Mouse (Mus musculus) Muller cell, postnatal 12 days (primary cell): ENCODE data around the gene Nyap1.

Source experiments
- DNase-seq: peaks from one replicate; pipeline ENCODE4 v3.0.0-alpha.2; 2015; ENCODE audit errors: inconsistent ontology term

The Nyap1 gene

DNA sequence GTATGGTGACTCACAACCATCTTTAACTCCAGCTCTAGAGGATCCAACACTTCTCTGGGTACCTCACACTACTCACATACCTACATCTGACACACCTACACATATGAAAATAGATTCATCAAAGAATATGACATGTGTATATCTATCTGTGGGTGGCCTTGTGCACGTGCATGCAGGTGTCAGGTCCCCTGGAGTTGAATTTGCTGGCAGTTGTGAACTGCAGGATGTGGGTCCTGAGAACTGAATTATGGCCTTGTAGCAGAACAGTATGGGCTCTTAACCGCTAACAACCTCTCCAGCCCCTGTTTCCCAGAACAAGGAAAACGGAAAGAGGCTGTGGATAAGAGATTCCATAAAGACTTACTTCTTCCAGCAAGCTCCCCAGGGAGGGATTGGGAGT, 42.3 kb downstream of the Nyap1 start:
- no peak for DNase-seq

DNA sequence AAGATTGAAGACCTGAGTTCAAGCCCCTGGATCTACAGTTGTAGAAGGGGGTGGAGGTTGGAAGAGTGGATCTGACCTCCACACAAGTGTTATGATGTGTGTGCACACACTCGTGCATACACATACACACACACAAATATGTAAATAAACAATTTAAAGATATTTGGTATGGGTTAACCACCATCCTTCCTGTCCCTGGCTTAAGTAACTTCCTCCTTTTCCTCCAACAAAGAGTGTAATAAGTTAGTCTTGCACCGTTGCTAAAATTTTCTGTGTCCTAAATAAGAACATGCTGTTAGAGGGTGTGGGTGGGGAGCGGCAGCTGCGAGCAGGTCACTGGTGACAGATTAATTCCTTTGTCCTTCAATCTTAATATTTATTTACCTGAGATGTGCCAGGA, 45.5 kb downstream of the Nyap1 start:
- no peak for DNase-seq

DNA sequence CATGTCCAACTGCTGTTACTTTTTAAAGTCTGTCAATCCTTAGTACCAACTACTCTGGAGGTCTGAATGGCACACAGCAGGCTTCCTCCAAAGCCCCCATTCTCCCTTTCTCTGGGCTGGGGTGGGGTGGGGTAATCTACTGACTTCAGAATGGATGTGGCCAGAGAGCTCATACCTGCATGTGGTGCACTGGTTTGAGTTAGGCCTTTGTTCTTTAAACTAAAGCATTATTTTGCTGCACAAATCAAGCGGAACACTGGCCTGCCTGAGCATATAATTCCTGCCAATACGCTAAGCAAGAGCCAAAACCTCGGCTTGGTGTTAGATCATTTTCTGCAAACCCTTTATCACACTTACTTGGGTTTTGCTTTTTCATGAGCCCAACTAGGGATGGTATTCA, 46.6 kb downstream of the Nyap1 start:
- DNase-seq = peak; percentile 69

DNA sequence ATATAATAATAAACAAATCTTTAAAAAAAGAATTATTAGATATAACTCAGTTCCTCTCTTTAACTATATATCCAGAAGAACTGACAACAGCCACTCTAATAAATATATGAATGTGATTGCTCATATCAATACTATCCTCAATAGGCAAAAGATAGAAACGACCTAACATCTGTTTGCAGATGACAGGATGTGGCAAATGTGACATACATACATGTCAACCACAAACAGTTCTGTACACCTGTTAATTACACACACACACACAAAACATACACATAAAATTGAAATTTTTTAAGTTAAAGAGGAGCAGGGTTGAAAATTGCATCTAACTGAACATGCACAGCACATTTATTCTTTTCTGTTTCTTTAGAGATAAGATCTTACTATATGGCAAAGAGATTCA, 49.5 kb downstream of the Nyap1 start:
- no peak for DNase-seq

DNA sequence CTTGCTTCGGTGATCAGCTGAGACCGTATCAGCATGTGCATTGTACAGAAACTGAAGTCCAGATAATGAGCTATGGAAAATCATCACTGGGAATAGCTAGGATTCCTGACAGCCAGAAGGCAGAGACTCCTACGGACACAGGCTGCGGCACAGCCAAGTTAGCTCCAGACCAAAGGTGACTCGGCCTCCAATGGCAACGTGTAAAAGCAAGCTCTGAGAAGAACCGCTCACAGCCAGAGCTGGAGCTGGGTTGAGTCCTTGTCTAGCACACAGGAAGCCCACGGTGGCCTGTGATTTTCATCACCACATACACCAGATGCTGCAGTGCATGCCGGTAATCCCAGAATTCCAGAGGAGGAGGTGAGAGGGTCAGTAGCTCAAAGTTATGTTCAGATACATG, 50.9 kb downstream of the Nyap1 start:
- peak; percentile 8 for DNase-seq

DNA sequence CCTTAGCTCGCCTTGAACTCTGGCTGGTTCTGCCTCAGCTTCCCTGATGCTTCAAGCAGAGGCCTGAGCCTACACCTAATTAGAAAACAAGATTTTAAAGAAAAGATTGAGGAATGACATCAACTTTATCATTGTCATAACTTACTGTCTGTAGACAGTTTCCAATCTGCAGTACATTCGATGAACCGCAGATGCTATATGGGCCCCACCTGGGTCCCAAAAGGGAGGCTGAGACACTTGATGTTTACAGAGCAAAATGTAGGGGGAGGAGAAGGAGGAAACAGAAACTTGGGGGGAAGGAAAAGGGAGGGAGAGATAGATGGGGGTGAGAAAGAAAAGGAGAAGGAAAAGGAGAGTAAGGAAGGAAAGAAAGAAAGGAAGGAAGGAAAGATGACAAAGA, 51.4 kb downstream of the Nyap1 start:
- no peak for DNase-seq

DNA sequence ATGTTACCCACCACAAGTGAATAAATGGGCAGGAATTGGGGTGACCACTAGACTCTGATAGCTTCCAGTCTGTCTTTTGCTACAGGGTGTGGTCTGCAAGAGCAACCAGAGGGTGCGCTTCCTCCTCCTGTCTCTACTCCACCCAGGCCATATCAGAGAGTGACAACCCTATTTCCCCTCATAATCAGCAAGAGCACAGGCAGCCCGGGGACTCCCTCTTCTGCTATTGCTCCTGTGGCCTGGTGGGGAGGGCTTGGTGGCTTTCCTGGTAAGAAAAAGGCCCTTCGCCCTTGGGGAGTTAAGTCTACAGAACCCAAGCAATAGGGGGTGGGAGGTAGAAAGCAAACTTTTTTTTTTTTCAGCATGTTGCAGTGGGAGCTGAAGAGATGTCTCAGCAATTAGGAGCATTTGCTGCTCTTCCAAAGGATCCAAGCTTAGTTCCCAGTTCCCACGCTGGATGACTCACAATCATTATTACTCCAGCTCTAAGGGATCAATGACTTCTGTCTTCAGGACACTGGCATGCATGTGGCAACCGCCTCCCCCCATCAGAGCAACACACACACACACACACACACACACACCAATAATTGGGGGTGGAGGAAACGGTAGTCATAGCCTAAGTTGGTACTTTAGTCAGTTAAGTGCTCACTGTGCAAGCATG, 55.1 kb downstream of the Nyap1 start:
- DNase-seq = no peak

DNA sequence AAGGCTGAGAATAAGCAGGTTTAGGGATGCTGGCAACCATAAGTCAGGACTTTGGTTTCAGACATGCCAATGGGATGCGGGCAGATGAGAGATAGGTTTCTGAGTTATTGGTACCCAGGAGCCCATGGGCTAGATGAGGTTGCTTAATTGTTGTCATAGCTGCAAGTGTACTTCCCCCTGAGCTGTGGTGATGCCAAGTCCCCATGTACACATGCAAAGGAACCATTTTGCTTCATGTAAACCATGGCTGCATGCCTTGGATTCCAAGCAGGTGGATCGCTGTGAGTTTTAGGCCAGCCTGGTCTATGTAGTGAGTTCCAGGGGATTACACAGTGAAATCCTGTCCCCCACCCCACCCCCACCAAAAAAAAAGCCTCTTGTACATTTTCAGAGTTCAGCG, 55.8 kb downstream of the Nyap1 start:
- DNase-seq = no peak

DNA sequence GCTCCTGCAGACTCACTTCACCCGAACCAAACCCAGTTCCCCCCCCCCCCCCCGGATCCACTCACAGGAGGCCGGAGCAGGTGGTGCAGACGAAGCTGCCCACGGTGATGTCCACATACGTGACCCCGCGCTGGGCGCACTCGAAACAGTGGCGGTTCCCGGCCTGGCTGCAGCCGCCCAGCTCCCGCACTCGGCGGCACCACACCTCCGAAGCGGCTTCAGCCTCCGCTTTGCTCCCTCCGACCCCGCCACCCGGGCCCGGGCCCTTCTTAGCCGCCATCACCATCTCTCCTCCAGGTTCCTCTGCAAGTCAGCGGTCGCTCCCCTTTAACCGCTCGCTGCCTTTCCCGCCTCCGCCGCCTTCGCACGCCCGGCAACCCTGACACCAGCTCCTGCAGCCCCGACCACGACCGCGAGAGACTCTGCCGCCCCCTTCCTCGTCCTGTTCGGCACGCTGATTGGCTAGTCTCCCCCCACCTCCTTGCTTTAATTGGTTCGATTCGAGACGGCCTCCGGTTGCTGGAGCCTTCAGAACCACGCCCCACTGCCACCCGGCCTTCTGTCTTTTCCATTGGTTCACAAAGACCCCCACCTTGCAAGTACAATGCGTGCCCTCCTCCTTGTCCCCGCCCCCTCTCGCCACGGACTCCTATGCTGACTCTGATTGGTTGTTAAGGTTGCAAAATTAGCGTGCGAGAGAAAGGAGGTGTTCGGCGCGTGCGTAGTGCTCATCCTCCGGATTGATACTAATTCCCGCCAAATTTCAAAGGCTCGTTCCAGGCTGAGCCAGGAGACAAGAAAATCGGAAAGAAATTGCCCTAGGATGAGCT, 56.9 kb downstream of the Nyap1 start, which contains the start of gene Agfg2:
Agfg2 (minus strand) TSS at position 433 of the 830 bp plus-strand sequence.
- peak; percentile 100 for DNase-seq

DNA sequence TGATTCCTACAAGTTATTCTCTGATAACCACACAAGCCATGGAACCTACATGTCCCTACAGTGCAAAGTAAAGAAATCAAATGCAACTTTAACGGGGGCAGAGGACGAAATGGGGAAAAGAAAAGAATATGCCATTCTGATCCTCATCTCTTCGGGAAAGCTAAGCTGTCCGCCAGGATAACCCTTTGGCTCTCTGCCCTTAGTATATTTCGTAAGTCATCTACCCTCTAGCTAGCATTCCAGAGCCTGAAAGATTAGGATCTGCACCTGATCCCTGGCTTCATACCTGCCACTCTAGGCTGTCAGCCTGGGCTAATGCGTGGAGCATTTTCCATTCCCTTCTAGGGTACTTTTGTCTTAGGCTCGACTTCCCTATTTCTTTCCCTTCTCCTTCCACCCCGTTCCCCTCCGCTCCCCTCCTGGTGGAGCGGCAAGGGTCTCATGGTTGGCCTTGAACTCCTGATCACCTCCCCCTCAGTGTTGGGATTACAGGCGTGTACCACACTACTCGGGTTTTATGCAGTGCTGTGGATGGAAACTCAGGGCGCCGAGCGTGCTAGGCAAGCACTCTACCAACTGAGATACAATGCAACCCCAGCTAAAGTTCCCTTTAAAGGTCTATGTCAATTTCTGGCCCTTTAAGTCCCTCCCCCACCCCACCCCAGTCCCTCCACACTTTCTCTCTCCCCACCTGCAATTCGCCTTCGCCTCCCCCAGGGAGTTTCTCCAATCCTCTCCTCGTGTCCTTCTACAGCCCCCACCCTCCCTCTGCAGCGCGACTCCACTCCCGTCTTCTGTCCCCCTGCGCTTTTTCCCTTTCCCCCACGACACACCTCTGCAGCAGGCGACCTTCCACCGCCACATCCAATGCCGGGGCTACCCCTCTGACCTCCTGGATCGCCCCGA, 57.8 kb downstream of the Nyap1 start:
- peak; percentile 27 for DNase-seq

DNA sequence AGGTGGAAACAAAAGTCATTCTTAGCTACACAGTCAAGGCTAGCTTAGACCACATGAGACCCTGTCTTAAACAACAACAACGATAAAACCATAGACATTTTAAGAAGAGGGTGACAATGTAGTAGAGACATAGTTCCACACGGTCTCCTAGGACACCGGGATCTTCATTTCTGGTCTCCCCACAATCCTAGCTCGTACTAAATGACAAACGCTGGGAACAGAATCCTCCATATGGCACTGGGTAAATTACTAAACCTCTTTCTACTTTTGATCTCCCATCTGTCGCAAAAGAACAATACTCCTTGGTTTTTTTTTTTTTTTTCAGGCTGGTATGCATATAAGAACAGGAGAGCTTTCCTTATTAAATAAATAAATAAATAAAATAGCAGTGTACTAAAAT, 58.9 kb downstream of the Nyap1 start:
- DNase-seq = no peak
